Mouse (Mus musculus): ENCODE results near the gene Spata3. TPM values are rescaled to one million over a fixed set of nuclear protein-coding genes. Genes with fewer than 3 reads are reported as not detected.
A peak's percentile ranks its signal among the peaks of the same experiment; 100 is the strongest.
"Not testable (repeated sequence)": the region's sequence is repeated elsewhere in the genome, so short reads cannot be mapped to it uniquely, and the experiment has no call there.

Gene Spata3
- polyA plus RNA-seq, 1 experiment = not detected

DNA sequence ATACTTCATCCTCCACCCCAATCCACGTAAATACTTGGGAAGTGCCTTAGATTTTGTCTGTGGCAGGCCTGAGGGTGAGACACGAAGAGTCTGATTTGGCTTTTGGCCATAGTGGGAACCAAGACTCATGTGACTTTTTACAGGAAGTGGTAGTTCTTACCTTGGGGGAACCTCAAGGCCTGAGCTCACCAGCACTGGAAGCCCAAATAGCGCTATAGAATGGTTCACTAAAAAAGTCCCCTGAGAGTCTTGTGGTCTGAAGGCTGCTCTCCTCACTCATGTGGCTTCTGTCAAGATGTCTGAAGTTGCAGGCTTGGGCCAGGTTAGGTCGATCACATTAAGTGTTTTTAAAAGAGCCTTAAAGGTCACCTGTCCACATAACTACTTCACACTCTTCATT lies 18.6 kb upstream of the Spata3 start:
- TF ChIP-seq CTCF (IDR thresholded peaks at IDR 0.05; ENCODE audit: extremely low read depth, insufficient read depth, insufficient read length, insufficient replicate concordance) (no peak), POLR2A (IDR thresholded peaks at IDR 0.05; ENCODE audit: low read depth, low read length) (no peak)
- peaks cover 3% of the 10 kb centered on the region; the same call in 1 of the 2 replicates for H3K4me1 ChIP-seq (ENCODE audit: control insufficient read depth, insufficient read depth, insufficient read length)
- no peak overlapping the region for H3K4me3 ChIP-seq (ENCODE audit: extremely low read depth, insufficient read depth, insufficient read length)
- peak; percentile 19 to 56 for DNase-seq (ENCODE audit: low read depth in 1 of 2, low spot score in 2 of 2)
- H3K27me3 ChIP-seq (ENCODE audit: control insufficient read depth, insufficient read depth, low read length) = no peaks in the 10 kb centered on the region
- H3K36me3 ChIP-seq (ENCODE audit: control insufficient read depth, insufficient read depth, low read length) = no peaks in the 10 kb centered on the region
- WGBS = 24% methylated on average over 4 of the region's 4 CpGs
- peak overlapping the region; percentile 48; the same call in 1 of the 2 replicates for H3K27ac ChIP-seq (ENCODE audit: insufficient read depth, low read length)

DNA sequence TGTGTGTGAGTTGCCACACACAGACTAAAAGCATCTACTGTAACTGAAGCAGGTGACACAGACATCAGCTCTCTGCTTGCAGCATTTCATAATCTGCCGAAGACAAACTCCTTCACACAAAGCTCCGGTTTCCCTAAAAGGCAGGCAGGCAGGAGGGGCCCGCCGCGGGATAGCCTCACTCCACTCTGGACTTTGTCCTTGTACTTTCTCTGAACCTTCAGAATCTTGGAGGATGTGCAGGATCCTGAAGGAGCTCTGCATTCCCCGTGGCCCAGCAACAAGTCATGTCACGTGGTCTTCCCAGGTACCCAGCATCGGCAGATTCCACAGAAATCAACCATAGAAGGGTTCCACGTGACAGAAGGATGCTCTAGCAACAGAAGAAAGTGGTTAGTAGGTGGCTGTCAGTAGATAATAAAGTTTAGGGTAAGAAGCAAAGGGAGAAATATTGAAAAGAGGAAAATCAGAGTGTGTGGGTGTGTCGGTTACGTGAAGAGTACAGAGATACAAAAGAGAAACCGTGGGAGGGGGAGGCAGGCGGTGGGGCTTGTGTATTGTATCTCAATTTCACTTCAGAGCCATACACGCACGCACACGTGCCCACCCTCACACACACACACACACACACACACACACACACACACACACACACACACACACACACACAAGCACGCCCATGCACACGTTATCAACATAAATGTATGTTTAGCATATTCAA lies 16.6 kb upstream of the Spata3 start:
- DNase-seq (ENCODE audit: low read depth in 1 of 2, low spot score in 2 of 2) = no peak
- Histone ChIP-seq H3K27me3 (ENCODE audit: control insufficient read depth, insufficient read depth, low read length) (no peaks in the 10 kb centered on the region), H3K4me3 (ENCODE audit: extremely low read depth, insufficient read depth, insufficient read length) (no peak overlapping the region), H3K27ac (ENCODE audit: insufficient read depth, low read length) (no peak overlapping the region), H3K4me1 (ENCODE audit: control insufficient read depth, insufficient read depth, insufficient read length) (peaks cover 3% of the 10 kb centered on the region; the same call in 1 of the 2 replicates), H3K36me3 (ENCODE audit: control insufficient read depth, insufficient read depth, low read length) (no peaks in the 10 kb centered on the region)
- no peak for TF ChIP-seq CTCF (IDR thresholded peaks at IDR 0.05; ENCODE audit: extremely low read depth, insufficient read depth, insufficient read length, insufficient replicate concordance)
- no peak for TF ChIP-seq POLR2A (IDR thresholded peaks at IDR 0.05; ENCODE audit: low read depth, low read length)
- 83% methylated on average over 18 of the region's 18 CpGs for WGBS

DNA sequence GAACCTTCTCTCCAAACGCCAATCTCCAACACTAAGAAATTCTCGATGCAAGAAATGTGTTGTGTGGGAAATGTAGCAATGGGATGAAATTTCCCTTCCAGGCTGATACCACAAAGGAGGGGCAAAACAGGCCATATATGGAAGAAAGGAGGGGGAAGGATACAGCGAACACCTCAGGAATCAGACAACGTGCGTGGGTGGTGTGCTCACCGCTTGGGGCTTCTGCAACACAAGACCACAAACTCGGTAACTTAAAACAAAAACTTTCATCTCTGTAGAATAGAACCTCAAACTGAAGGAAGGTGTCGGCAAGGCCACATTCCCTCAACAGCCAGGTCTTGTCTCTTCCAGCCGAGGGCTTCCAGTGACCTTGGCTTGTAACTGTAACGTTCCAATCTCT lies 11.1 kb upstream of the Spata3 start:
- Histone ChIP-seq H3K4me3 (ENCODE audit: extremely low read depth, insufficient read depth, insufficient read length) (no peak overlapping the region), H3K36me3 (ENCODE audit: control insufficient read depth, insufficient read depth, low read length) (no peaks in the 10 kb centered on the region), H3K27me3 (ENCODE audit: control insufficient read depth, insufficient read depth, low read length) (no peaks in the 10 kb centered on the region), H3K27ac (ENCODE audit: insufficient read depth, low read length) (peak overlapping the region; percentile 8; the same call in 1 of the 2 replicates), H3K4me1 (ENCODE audit: control insufficient read depth, insufficient read depth, insufficient read length) (peaks cover 3% of the 10 kb centered on the region; the same call in 1 of the 2 replicates)
- no peak for DNase-seq (ENCODE audit: low read depth in 1 of 2, low spot score in 2 of 2)
- WGBS = 70% methylated on average over 10 of the region's 10 CpGs
- no peak for TF ChIP-seq POLR2A (IDR thresholded peaks at IDR 0.05; ENCODE audit: low read depth, low read length)

- WGBS = 74% methylated on average over 6 of the region's 6 CpGs
- Histone ChIP-seq H3K27me3 (ENCODE audit: control insufficient read depth, insufficient read depth, low read length) (no peaks in the 10 kb centered on the region), H3K36me3 (ENCODE audit: control insufficient read depth, insufficient read depth, low read length) (no peaks in the 10 kb centered on the region), H3K4me3 (ENCODE audit: extremely low read depth, insufficient read depth, insufficient read length) (no peak overlapping the region), H3K4me1 (ENCODE audit: control insufficient read depth, insufficient read depth, insufficient read length) (peaks cover 3% of the 10 kb centered on the region; the same call in 1 of the 2 replicates), H3K27ac (ENCODE audit: insufficient read depth, low read length) (no peak overlapping the region)
- no peak for DNase-seq (ENCODE audit: low read depth in 1 of 2, low spot score in 2 of 2)
- TF ChIP-seq POLR2A (IDR thresholded peaks at IDR 0.05; ENCODE audit: low read depth, low read length) = no peak
- no peak for TF ChIP-seq CTCF (IDR thresholded peaks at IDR 0.05; ENCODE audit: extremely low read depth, insufficient read depth, insufficient read length, insufficient replicate concordance)
Measured at GRCm38 (mm10) chr1:86006040-86006439, 10.6 kb upstream of the Spata3 start.

DNA sequence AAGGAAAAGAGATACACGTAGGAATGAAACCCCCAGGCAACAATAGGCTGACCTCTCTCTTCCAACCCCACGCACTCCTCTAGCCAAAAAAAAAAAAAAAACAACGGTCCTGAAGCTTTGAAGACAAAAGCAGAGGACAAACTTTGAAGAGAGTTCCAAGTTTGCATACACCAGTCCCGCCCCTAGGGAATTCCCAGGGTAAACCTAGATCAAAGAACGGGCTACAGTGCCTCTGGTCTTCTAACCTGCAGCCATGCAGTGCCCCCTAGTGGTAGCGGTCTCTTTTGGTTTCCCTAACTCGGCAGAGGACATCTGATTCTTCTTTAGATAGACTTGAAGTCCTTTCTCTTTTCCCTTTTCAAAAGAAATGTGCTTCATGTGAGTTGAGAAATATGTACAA lies 8.8 kb upstream of the Spata3 start:
- Histone ChIP-seq H3K27ac (ENCODE audit: insufficient read depth, low read length) (no peak overlapping the region), H3K4me3 (ENCODE audit: extremely low read depth, insufficient read depth, insufficient read length) (no peak overlapping the region), H3K36me3 (ENCODE audit: control insufficient read depth, insufficient read depth, low read length) (no peaks in the 10 kb centered on the region), H3K4me1 (ENCODE audit: control insufficient read depth, insufficient read depth, insufficient read length) (peaks cover 3% of the 10 kb centered on the region; the same call in 1 of the 2 replicates), H3K27me3 (ENCODE audit: control insufficient read depth, insufficient read depth, low read length) (no peaks in the 10 kb centered on the region)
- WGBS = 14% methylated on average over 7 of the region's 7 CpGs
- peak; percentile 47 to 79 for DNase-seq (ENCODE audit: low read depth in 1 of 2, low spot score in 2 of 2)
- TF ChIP-seq POLR2A (IDR thresholded peaks at IDR 0.05; ENCODE audit: low read depth, low read length) (no peak), CTCF (IDR thresholded peaks at IDR 0.05; ENCODE audit: extremely low read depth, insufficient read depth, insufficient read length, insufficient replicate concordance) (peak; percentile 80; the same call in 1 of the 2 replicates)

- not testable (repeated sequence) for H3K27ac ChIP-seq (ENCODE audit: insufficient read depth, low read length); H3K4me3 ChIP-seq (ENCODE audit: extremely low read depth, insufficient read depth, insufficient read length); DNase-seq (ENCODE audit: low read depth in 1 of 2, low spot score in 2 of 2); H3K4me1 ChIP-seq (ENCODE audit: control insufficient read depth, insufficient read depth, insufficient read length); H3K36me3 ChIP-seq (ENCODE audit: control insufficient read depth, insufficient read depth, low read length)
- whole genome bisulfite sequencing = 94% methylated on average over 9 of the region's 9 CpGs
- peaks cover 11% of the 10 kb centered on the region for H3K27me3 ChIP-seq (ENCODE audit: control insufficient read depth, insufficient read depth, low read length)
Measured at GRCm38 (mm10) chr1:86015758-86016157, 858 bp upstream of the Spata3 start.

Data from spleen, adult 2 months (tissue).